Mouse (Mus musculus) intestine, postnatal 0 days (tissue): Measurements from ENCODE around the gene Lyg2. TPM values are rescaled to one million over a fixed set of nuclear protein-coding genes. Genes with fewer than 3 reads are reported as not detected.

Experiments used
- ATAC-seq: fragments of 200-750 bp; cut with Nextera tagmentation; 2 replicates; pipeline ENCODE4 v1.8.0; 2017; ENCODE audit warnings: mild to moderate bottlenecking, moderate TSS enrichment, moderate library complexity
- H3K27ac ChIP-seq: fragments of 300-500 bp; sonication (generic); 2 replicates; pipeline ENCODE4 v1.5.1; 2014; ENCODE audit warnings: mild to moderate bottlenecking, low read depth, low read length, moderate library complexity
- H3K27me3 ChIP-seq: fragments of 300-500 bp; sonication (generic); replicated peaks from 2 replicates; pipeline ENCODE4 v1.6.1; 2014; ENCODE audit warnings: low read length, mixed read lengths; ENCODE audit not compliant: control insufficient read depth, insufficient read depth
- H3K36me3 ChIP-seq: fragments of 300-500 bp; sonication (generic); 2 replicates; pipeline ENCODE4 v1.6.1; 2014; ENCODE audit warnings: mild to moderate bottlenecking, moderate library complexity; ENCODE audit not compliant: control insufficient read depth, insufficient read depth
- H3K4me1 ChIP-seq: fragments of 300-500 bp; sonication (generic); replicated peaks from 2 replicates; pipeline ENCODE4 v1.6.1; 2014; ENCODE audit warnings: antibody characterized with exemption, low read length, mixed read lengths; ENCODE audit not compliant: control insufficient read depth, insufficient read depth
- H3K4me2 ChIP-seq: fragments of 300-500 bp; sonication (generic); replicated peaks from 2 replicates; pipeline ENCODE4 v1.6.1; 2014; ENCODE audit warnings: low read depth, mild to moderate bottlenecking, moderate library complexity
- H3K4me3 ChIP-seq: fragments of 300-500 bp; sonication (generic); 2 replicates; pipeline ENCODE4 v1.5.1; 2014; ENCODE audit warnings: low read depth, low read length
- H3K9ac ChIP-seq: fragments of 300-500 bp; sonication (generic); 2 replicates; pipeline ENCODE4 v1.6.1; 2014; ENCODE audit warnings: mild to moderate bottlenecking, low read depth, low read length
- H3K9me3 ChIP-seq: fragments of 300-500 bp; sonication (generic); 2 replicates; pipeline ENCODE4 v1.6.1; 2016; ENCODE audit warnings: mixed run types; ENCODE audit not compliant: control insufficient read depth
- CTCF ChIP-seq: sonication (generic); IDR thresholded peaks from 2 replicates; pipeline ENCODE4 v1.5.1; 2016; ENCODE audit warnings: low read depth, mild to moderate bottlenecking, control low read depth, antibody characterized with exemption, moderate library complexity
- whole genome bisulfite sequencing: fragments of 180-500 bp; shearing (Covaris S2); extraction: QIAGEN DNeasy Blood & Tissue Kit; methylation state at CpG from one replicate; pipeline ENCODE4 v1.1.7; 2014; 5-methylcytosine and 5-hydroxymethylcytosine counted together
- polyA plus RNA-seq: library from polyadenylated mRNA; unstranded; fragments of >200 nt; fragmentation: Nextera tagmentation; extraction: Ambion mirVana; gene quantifications from 2 replicates; pipeline ENCODE4 v1.2.1, GENCODE M21; 2015

The Lyg2 gene
- polyA plus RNA-seq, 1 experiment from 2014 or later = not detected

GRCm38 (mm10) chr1:37955251-37955650 lies 39.0 kb upstream of the Lyg2 start:
- no peak for ATAC-seq
- no peaks in the 10 kb centered on the region for H3K36me3 ChIP-seq
- TF ChIP-seq CTCF = no peak
- H3K4me2 ChIP-seq = no peak overlapping the region
- no peaks in the 10 kb centered on the region for H3K4me1 ChIP-seq
- H3K9me3 ChIP-seq = no peaks in the 10 kb centered on the region
- H3K27me3 ChIP-seq = no peaks in the 10 kb centered on the region
- H3K9ac ChIP-seq = no peak overlapping the region
- no peak overlapping the region for H3K4me3 ChIP-seq
- no peak overlapping the region for H3K27ac ChIP-seq
- WGBS = 90% methylated on average over 2 of the region's 2 CpGs

GRCm38 (mm10) chr1:37954786-37955185 lies 38.5 kb upstream of the Lyg2 start:
- WGBS = 74% methylated on average over 7 of the region's 7 CpGs
- Histone ChIP-seq H3K4me1 (no peaks in the 10 kb centered on the region), H3K27ac (no peak overlapping the region), H3K9ac (no peak overlapping the region), H3K4me2 (no peak overlapping the region), H3K27me3 (no peaks in the 10 kb centered on the region), H3K4me3 (no peak overlapping the region), H3K9me3 (no peaks in the 10 kb centered on the region), H3K36me3 (no peaks in the 10 kb centered on the region)
- TF ChIP-seq CTCF = no peak
- no peak for ATAC-seq

DNA sequence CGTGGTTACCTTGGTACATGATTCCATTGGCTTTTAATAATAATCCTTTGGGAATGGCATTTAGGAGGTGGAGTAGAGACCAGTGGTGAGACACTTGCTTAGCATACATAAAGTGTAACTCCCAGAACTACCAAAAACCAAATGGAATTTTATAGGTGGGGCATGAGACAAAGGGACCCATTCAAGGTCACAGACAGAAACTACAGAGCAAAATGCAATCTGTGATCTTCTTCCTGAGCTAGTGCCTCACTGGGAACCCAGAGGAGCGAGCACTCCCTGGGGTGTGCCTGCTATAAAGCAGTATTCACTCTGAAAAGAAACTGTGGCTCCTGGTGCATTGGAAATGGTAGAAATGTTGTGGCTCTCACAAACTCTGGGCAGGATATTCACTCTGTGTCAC lies 32.6 kb upstream of the Lyg2 start:
- Histone ChIP-seq H3K27me3 (no peaks in the 10 kb centered on the region), H3K4me2 (no peak overlapping the region), H3K9me3 (no peaks in the 10 kb centered on the region), H3K9ac (no peak overlapping the region), H3K4me3 (no peak overlapping the region), H3K27ac (no peak overlapping the region), H3K4me1 (no peaks in the 10 kb centered on the region), H3K36me3 (no peaks in the 10 kb centered on the region)
- no peak for ATAC-seq
- no peak for TF ChIP-seq CTCF
- WGBS = 56% methylated on average over 2 of the region's 2 CpGs

DNA sequence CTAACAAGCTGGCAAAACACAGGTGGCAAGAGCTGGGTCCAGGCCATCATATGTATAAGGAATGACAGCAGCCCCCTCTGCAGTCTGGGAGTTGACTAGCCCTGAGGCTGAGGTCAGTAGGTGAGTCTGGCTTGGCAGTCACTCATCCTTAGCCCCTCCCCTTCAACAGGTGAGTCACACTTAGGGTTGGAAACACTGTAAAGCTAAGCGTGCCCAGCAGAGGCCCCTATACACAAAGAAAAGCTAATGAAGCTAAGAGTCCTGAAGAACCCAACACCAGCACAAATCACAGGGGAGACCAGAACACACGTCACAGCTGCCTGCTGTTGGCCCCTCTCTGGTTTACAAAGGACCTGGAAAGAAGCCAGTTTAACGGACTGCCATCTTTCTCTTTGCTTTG lies 15.5 kb upstream of the Lyg2 start:
- 13% methylated on average over 3 of the region's 3 CpGs for WGBS
- peak; percentile 74 for ATAC-seq
- Histone ChIP-seq H3K4me3 (no peak overlapping the region), H3K4me1 (no peaks in the 10 kb centered on the region), H3K27ac (no peak overlapping the region), H3K4me2 (no peak overlapping the region), H3K36me3 (no peaks in the 10 kb centered on the region), H3K27me3 (no peaks in the 10 kb centered on the region), H3K9me3 (no peaks in the 10 kb centered on the region), H3K9ac (no peak overlapping the region)
- TF ChIP-seq CTCF = peak; percentile 58

GRCm38 (mm10) chr1:37925971-37926370 lies 9.7 kb upstream of the Lyg2 start:
- TF ChIP-seq CTCF = no peak
- H3K27ac ChIP-seq = no peak overlapping the region
- H3K9ac ChIP-seq = no peak overlapping the region
- WGBS = 70% methylated on average over 8 of the region's 8 CpGs
- no peaks in the 10 kb centered on the region for H3K27me3 ChIP-seq
- no peak overlapping the region for H3K4me3 ChIP-seq
- no peak overlapping the region for H3K4me2 ChIP-seq
- H3K36me3 ChIP-seq = no peaks in the 10 kb centered on the region
- no peaks in the 10 kb centered on the region for H3K4me1 ChIP-seq
- ATAC-seq = no peak
- no peaks in the 10 kb centered on the region for H3K9me3 ChIP-seq

DNA sequence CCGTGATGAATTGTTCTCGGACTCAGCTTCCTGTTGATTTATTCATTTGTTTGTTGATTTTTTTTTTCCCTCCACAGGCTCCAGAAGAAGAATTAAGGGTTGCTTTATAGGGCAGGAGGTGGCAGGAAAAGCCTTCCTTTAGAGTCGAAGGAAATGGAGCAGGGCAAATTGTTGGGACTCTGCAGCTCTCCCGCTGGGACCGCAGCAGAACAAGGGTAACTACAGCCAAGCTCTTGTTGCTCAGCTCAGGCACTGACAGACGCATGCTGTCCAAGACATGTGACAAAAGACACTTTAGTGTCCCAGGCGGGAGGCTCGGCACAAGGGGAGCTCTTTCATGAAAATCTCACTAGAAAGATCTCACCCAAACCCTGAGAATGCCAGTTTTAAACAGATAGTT lies 6.2 kb upstream of the Lyg2 start:
- H3K4me1 ChIP-seq = no peaks in the 10 kb centered on the region
- no peaks in the 10 kb centered on the region for H3K9me3 ChIP-seq
- no peak overlapping the region for H3K27ac ChIP-seq
- no peaks in the 10 kb centered on the region for H3K36me3 ChIP-seq
- 58% methylated on average over 8 of the region's 8 CpGs for WGBS
- TF ChIP-seq CTCF = no peak
- no peak overlapping the region for H3K4me3 ChIP-seq
- H3K4me2 ChIP-seq = no peak overlapping the region
- no peak for ATAC-seq
- H3K9ac ChIP-seq = no peak overlapping the region
- no peaks in the 10 kb centered on the region for H3K27me3 ChIP-seq

GRCm38 (mm10) chr1:37918096-37918495 lies 1.8 kb upstream of the Lyg2 start:
- no peak overlapping the region for H3K4me2 ChIP-seq
- no peak overlapping the region for H3K27ac ChIP-seq
- WGBS = 41% methylated on average over 6 of the region's 6 CpGs
- no peaks in the 10 kb centered on the region for H3K27me3 ChIP-seq
- no peak for ATAC-seq
- no peaks in the 10 kb centered on the region for H3K36me3 ChIP-seq
- no peaks in the 10 kb centered on the region for H3K9me3 ChIP-seq
- H3K9ac ChIP-seq = no peak overlapping the region
- H3K4me1 ChIP-seq = no peaks in the 10 kb centered on the region
- no peak for TF ChIP-seq CTCF
- H3K4me3 ChIP-seq = no peak overlapping the region
